Mouse (Mus musculus): ENCODE data around the gene Macrod1. TPM values are rescaled to one million over a fixed set of nuclear protein-coding genes. Genes with fewer than 3 reads are reported as not detected.

Macrod1 gene
- polyA plus RNA-seq, 1 experiment from 2014 or later: 32.9 TPM

DNA sequence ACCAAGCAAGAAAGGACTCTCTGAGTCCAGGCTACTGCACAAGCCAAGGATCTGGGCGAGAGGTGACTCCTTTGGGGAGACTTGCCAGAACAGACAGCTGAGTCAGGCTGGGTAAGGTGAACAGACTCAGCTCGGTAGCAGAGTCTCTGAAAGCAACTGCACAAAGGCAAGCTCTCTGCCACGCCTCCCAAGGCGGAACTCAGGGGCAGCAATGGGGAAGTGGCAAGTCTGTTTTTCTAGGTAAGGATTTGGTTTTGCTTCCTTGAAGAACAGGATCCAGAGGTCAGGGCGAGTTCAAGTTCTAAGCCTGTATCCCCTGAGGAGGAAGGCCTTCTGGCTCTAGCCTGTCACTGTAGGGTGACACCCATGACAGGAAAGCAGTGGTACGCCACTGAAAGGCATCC is 169.9 kb downstream of the Macrod1 start:
- H3K9ac ChIP-seq: no peak overlapping the region
- 83% methylated on average over 6 of the region's 6 CpGs for WGBS
- H3K36me3 ChIP-seq: peaks cover 62% of the 10 kb centered on the region

DNA sequence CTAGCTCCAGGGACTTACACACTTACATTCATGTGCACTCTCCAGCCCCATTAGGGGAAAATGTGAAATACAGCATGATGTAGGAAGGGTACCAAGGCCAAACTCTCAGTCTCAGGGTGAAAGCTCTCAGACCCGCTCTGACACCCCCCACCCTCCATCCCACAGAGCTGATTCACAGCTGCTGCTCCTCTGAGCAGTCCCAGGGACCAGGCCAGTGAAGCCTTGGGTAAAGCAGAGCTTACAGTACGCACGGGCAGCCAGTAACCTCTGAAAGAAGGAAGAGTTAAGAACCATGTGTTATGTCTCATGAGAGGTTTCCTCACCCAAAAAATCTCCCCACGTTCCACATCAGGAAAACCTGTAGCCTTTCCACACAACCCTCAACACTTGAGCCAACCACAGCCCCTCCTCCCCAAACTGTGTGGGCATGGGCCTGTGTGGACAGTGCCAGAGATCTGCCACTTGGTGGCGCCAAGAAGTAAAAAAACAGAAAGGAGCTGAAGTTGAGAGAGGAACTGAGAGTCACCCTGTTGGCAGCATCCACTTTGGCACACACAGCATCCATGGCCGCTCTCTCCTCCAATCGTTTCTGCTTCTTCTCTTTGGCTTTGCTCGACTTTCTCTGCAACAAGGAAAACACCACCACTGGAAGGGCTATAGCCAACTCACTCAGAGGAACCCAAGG is 178.1 kb downstream of the Macrod1 start:
- WGBS: 65% methylated on average over 8 of the region's 8 CpGs
- H3K4me1 ChIP-seq: peaks cover 17% of the 10 kb centered on the region
- no peaks in the 10 kb centered on the region for H3K9me3 ChIP-seq
- no peak overlapping the region for H3K4me2 ChIP-seq
- H3K36me3 ChIP-seq: peaks cover 88% of the 10 kb centered on the region
- no peak overlapping the region for H3K27ac ChIP-seq (replicated peaks)
- no peaks in the 10 kb centered on the region for H3K27me3 ChIP-seq (replicated peaks)
- ATAC-seq (ENCODE audit: extremely low read depth, insufficient number of reproducible peaks, low FRiP score, low TSS enrichment): no peak; the same call in 1 of the 2 replicates
- H3K9ac ChIP-seq: no peak overlapping the region
- no peak overlapping the region for H3K4me3 ChIP-seq

More for the DNA sequence above, 169.9 kb downstream of the Macrod1 start:
- Histone ChIP-seq H3K4me2 (no peak overlapping the region), H3K27ac (replicated peaks) (no peak overlapping the region), H3K4me1 (0 out of 2 replicates have a peak, but pooled peaks cover 4% of the 10 kb centered on the region), H3K4me3 (no peak overlapping the region), H3K27me3 (replicated peaks) (no peaks in the 10 kb centered on the region), H3K9me3 (no peaks in the 10 kb centered on the region)
- no peak for ATAC-seq (ENCODE audit: extremely low read depth, insufficient number of reproducible peaks, low FRiP score, low TSS enrichment)

DNA sequence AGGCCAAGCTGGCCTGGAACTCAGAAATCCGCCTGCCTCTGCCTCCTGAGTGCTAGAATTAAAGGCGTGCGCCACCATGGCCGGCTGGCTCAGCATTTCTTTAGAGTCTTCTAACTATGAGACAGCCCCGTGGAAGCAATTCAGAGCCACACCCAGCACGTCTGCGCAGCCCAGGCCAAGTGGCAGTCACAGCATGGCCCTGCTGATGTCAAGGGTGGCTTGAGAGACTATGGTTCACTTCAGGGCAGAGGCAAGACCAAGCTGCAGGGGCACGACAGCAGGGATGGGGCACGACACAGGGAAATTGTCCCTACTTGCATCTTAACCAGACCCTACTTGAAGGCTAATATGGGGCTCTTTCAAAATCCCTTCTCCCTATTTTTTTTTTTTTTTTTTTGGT is 178.9 kb downstream of the Macrod1 start:
- peaks cover 24% of the 10 kb centered on the region for H3K4me1 ChIP-seq
- ATAC-seq (ENCODE audit: extremely low read depth, insufficient number of reproducible peaks, low FRiP score, low TSS enrichment): no peak
- no peak overlapping the region for H3K4me3 ChIP-seq
- H3K36me3 ChIP-seq: peaks cover 80% of the 10 kb centered on the region
- H3K27ac ChIP-seq (replicated peaks): no peak overlapping the region
- H3K9ac ChIP-seq: no peak overlapping the region
- H3K9me3 ChIP-seq: no peaks in the 10 kb centered on the region
- H3K4me2 ChIP-seq: no peak overlapping the region
- no peaks in the 10 kb centered on the region for H3K27me3 ChIP-seq (replicated peaks)
- WGBS: 89% methylated on average over 9 of the region's 9 CpGs

DNA sequence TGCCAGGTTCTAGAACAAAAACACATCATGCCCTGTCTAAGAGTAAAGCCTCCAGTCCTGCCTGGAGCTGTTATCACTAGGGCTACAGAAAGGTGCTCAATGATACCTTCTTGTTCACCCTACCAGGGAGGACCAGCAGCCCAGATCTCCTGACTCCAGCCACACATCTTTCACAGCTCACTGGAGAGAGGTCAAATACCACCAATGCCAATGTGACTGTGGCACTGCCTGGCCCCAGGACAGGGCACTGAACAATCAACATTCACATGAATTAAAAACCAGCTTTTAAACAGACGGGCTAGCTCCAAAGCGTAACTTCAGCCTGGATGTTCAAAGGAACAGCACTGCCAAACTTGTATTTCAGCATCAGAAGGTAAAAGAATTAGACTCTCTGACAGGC is 179.4 kb downstream of the Macrod1 start:
- Histone ChIP-seq H3K36me3 (peaks cover 75% of the 10 kb centered on the region), H3K4me2 (no peak overlapping the region), H3K9ac (no peak overlapping the region), H3K4me1 (peaks cover 24% of the 10 kb centered on the region), H3K9me3 (no peaks in the 10 kb centered on the region), H3K27ac (replicated peaks) (no peak overlapping the region), H3K27me3 (replicated peaks) (no peaks in the 10 kb centered on the region), H3K4me3 (no peak overlapping the region)
- ATAC-seq (ENCODE audit: extremely low read depth, insufficient number of reproducible peaks, low FRiP score, low TSS enrichment): no peak
- 97% methylated on average over 2 of the region's 2 CpGs for WGBS

DNA sequence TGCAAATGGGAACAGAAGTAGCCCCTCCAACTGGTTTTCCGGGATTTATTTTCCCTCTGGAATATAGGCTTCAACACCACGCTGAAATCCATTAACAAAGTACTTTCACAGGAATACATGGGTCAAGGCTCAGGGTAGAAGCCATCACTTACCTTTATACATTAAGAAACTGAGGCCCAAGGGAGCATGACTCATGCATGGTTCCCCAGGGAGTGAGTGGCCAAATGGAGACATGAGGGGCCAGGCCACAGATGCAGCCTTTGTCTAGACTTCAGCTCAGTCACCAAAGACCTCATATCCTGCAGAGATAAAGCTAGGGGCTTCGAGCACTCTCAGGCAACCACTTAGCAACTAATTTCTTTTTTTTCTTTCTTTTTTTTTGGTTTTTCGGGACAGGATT is 180.1 kb downstream of the Macrod1 start:
- no peak for ATAC-seq (ENCODE audit: extremely low read depth, insufficient number of reproducible peaks, low FRiP score, low TSS enrichment)

DNA sequence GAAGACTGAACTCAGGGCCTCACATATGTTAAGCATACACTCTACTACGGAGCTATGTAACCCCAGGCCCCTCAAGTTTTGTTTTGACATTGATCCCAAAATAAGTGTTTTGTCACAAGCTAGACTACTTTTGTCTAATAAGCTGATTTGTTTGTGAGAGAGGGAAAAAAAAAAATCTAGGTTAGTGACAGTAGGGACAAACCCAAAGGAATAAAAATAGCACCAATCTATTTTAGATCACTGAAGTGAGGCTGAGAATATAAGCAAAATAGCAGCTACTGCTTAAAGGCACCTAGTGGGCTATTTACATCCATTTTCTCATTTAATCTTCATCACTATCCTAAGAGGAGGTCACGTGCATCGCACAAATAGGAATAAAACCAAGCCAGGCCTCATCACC is 183.0 kb downstream of the Macrod1 start:
- peak overlapping the region; percentile 65 for H3K4me3 ChIP-seq
- ATAC-seq (ENCODE audit: extremely low read depth, insufficient number of reproducible peaks, low FRiP score, low TSS enrichment): no peak
- peaks cover 40% of the 10 kb centered on the region for H3K36me3 ChIP-seq
- peak overlapping the region; percentile 90; the same call in 1 of the 2 replicates for H3K27ac ChIP-seq (replicated peaks)
- 84% methylated on average over 3 of the region's 3 CpGs for WGBS
- no peaks in the 10 kb centered on the region for H3K9me3 ChIP-seq
- no peaks in the 10 kb centered on the region for H3K27me3 ChIP-seq (replicated peaks)
- peak overlapping the region; percentile 91 for H3K4me2 ChIP-seq
- peaks cover 27% of the 10 kb centered on the region for H3K4me1 ChIP-seq
- H3K9ac ChIP-seq: peak overlapping the region; percentile 96

More for the DNA sequence above, 180.1 kb downstream of the Macrod1 start:
- H3K27me3 ChIP-seq (replicated peaks): no peaks in the 10 kb centered on the region
- no peak overlapping the region for H3K27ac ChIP-seq (replicated peaks)
- WGBS: 77% methylated on average over 4 of the region's 4 CpGs
- no peak overlapping the region for H3K4me3 ChIP-seq
- H3K9me3 ChIP-seq: no peaks in the 10 kb centered on the region
- H3K4me2 ChIP-seq: no peak overlapping the region
- H3K4me1 ChIP-seq: peaks cover 27% of the 10 kb centered on the region
- peaks cover 68% of the 10 kb centered on the region for H3K36me3 ChIP-seq
- H3K9ac ChIP-seq: no peak overlapping the region

DNA sequence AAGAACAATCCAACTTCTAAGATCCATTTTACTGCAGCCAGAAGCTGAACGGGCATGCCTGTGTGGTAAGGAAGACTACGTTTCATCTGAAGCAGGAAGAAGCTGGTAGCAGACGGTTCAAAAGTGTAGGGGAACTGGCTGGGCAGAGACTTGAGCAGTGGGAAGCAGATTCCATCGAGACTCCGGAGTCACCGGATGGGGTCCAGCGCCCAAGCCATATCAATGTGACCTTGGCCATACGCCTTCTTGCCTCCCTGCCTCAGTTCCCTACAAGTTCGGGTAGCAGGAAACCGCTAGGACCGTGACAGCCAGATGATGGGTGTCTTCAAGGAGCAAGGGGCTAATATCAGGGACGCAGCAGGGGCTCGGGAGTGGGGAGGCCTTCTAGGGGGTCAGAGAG is 183.7 kb downstream of the Macrod1 start:
- Histone ChIP-seq H3K4me1 (peaks cover 27% of the 10 kb centered on the region), H3K27me3 (replicated peaks) (no peaks in the 10 kb centered on the region), H3K36me3 (peaks cover 37% of the 10 kb centered on the region), H3K4me3 (peak overlapping the region; percentile 65), H3K9ac (peak overlapping the region; percentile 96), H3K4me2 (peak overlapping the region; percentile 91), H3K27ac (replicated peaks) (peak overlapping the region; percentile 90), H3K9me3 (no peaks in the 10 kb centered on the region)
- 2% methylated on average over 13 of the region's 13 CpGs for WGBS
- ATAC-seq (ENCODE audit: extremely low read depth, insufficient number of reproducible peaks, low FRiP score, low TSS enrichment): no peak

DNA sequence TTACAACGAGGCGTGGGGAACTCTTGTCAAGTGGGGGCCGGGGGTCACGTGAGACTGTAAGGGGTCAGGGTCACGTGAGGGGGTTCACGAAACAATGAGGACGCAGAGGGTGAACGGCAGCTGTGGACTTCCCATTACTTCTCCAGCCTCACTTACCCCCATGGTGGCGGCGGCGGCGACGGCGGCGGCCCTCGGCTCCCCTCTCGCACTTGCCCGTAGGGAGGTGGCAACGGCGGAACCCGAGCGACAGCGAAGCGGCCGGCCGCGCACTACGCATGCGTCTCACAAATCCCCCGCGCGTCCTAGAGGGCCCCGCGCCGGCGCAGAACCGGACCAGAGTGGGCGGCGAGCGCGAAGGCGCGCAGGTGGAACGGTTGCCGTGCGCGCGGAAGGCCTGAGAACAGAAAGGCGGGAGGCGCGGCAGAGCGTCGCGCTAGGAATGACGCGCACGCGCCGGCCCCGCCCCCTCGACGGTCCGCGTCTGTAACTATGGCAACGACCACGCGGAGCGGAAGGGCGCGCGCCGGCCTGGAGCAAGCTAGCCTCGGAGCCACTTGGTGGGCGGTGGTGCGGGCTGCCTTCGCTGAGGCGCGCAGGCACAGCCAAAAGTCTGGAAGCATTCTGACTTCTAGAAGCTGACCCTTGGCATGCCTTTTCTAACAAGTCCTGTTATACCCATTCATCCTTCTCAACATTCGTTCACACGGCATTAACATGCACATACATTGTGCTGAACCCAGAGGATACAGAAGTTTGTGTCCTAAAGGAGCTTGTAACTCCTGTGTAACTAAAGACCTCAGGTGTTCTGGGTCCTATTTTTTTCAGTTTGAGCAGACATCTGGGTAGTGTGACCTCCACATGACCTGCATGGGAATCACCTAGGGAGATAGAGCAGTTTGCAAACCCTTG is 184.4 kb downstream of the Macrod1 start, which contains the start of gene Naa40:
TSS of gene Naa40 (minus strand) at position 402 of the 909 bp plus-strand sequence.
- Histone ChIP-seq H3K9ac (peak within 1 kb of the TSS; percentile 96), H3K4me1 (peaks cover 27% of the 10 kb centered on the region), H3K4me2 (peak within 1 kb of the TSS; percentile 91), H3K4me3 (peak within 1 kb of the TSS; percentile 65), H3K9me3 (no peaks in the 10 kb centered on the region), H3K36me3 (peaks cover 30% of the 10 kb centered on the region), H3K27me3 (replicated peaks) (no peaks in the 10 kb centered on the region), H3K27ac (replicated peaks) (peak within 1 kb of the TSS; percentile 90)
- WGBS: under 1% methylated on average over 80 of the region's 80 CpGs
- ATAC-seq (ENCODE audit: extremely low read depth, insufficient number of reproducible peaks, low FRiP score, low TSS enrichment): peak; percentile 92

DNA sequence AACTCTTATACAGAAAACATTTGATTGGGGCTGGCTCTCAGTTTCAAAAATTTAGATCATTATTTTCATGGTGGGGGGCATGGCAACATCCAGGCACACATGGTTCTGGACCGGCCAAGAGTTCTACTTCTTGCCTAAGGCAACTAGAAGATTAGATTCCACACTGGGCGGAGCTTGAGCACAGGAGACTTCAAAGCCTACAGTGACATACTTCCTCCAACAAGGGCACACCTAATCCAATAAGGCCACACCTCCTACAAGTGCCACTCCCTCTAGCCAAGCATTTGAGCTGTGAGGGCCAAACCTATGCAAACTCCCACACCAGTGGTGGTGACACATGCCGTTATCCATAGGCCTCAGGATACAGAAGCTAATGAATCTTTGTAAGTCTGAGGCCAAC is 189.4 kb downstream of the Macrod1 start:
- no peak for ATAC-seq (ENCODE audit: extremely low read depth, insufficient number of reproducible peaks, low FRiP score, low TSS enrichment)
- no peak overlapping the region for H3K4me3 ChIP-seq
- no peak overlapping the region for H3K4me2 ChIP-seq
- H3K9ac ChIP-seq: no peak overlapping the region
- H3K36me3 ChIP-seq: no peaks in the 10 kb centered on the region
- peaks cover 3% of the 10 kb centered on the region for H3K4me1 ChIP-seq
- WGBS: 65% methylated on average over 3 of the region's 3 CpGs
- H3K9me3 ChIP-seq: no peaks in the 10 kb centered on the region
- H3K27me3 ChIP-seq (replicated peaks): no peaks in the 10 kb centered on the region
- H3K27ac ChIP-seq (replicated peaks): no peak overlapping the region
